Mouse (Mus musculus) forebrain, embryonic 10.5 days (tissue): ENCODE data around the gene Kcnip4. TPM values are rescaled to one million over a fixed set of nuclear protein-coding genes. Genes with fewer than 3 reads are reported as not detected.
A peak's percentile ranks its signal among the peaks of the same experiment; 100 is the strongest.

Experiments
- DNase-seq: peaks from one replicate; pipeline ENCODE4 v3.0.0-alpha.2; 2017; ENCODE audit warnings: low spot score; ENCODE audit errors: extremely low spot score
- H3K27ac ChIP-seq: fragments of 300-500 bp; sonication (generic); 2 replicates; pipeline ENCODE4 v1.5.1; 2016; ENCODE audit warnings: mild to moderate bottlenecking
- H3K27me3 ChIP-seq: fragments of 300-500 bp; sonication (generic); 2 replicates; pipeline ENCODE4 v1.6.1; 2016; ENCODE audit warnings: mild to moderate bottlenecking; ENCODE audit not compliant: poor library complexity, severe bottlenecking
- H3K36me3 ChIP-seq: fragments of 300-500 bp; sonication (generic); replicated peaks from 2 replicates; pipeline ENCODE4 v1.6.1; 2016; ENCODE audit warnings: mild to moderate bottlenecking, moderate library complexity
- H3K4me1 ChIP-seq: fragments of 300-500 bp; sonication (generic); 2 replicates; pipeline ENCODE4 v1.6.1; 2016
- H3K4me3 ChIP-seq: fragments of 300-500 bp; sonication (generic); 2 replicates; pipeline ENCODE4 v1.5.1; 2016; ENCODE audit warnings: mild to moderate bottlenecking, moderate library complexity
- H3K9me3 ChIP-seq: fragments of 300-500 bp; sonication (generic); 2 replicates; pipeline ENCODE4 v1.6.1; 2016; ENCODE audit warnings: mild to moderate bottlenecking, moderate library complexity
- WGBS: fragments of 180-500 bp; shearing (Covaris S2); methylation state at CpG from one replicate; pipeline ENCODE4 v1.1.7; 2016; 5-methylcytosine and 5-hydroxymethylcytosine counted together
- polyA plus RNA-seq: library from polyadenylated mRNA; unstranded; fragments of >200 nt; fragmentation: Nextera tagmentation; extraction: Ambion mirVana; gene quantifications from 2 replicates; pipeline ENCODE4 v1.2.1, GENCODE M21; 2016

Gene Kcnip4
- polyA plus RNA-seq, 1 experiment from 2014 or later: 1.0 TPM

DNA sequence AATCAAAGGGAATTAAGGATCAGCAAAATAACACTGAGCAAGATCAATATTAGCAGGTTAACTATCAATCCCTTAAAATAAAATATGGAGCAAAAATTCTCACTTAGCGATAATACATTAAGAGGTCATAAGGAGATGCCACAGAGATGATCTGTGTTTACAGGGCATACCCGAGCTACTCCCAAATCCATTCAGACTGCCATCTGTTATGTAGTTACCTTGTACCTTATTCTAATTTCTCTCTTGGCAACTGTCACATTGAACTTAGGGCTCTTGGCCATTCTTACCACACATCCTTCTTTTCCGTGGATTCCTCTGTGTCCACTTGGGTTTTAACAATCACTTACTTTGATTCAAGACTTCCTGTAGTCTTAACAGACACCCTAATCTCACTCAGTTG, 71.6 kb downstream of the Kcnip4 start:
- Histone ChIP-seq H3K4me3 (no peak overlapping the region), H3K27ac (no peak overlapping the region), H3K36me3 (no peaks in the 10 kb centered on the region), H3K9me3 (no peaks in the 10 kb centered on the region), H3K4me1 (no peaks in the 10 kb centered on the region), H3K27me3 (no peaks in the 10 kb centered on the region)
- no peak for DNase-seq
- WGBS: 92% methylated on average over 3 of the region's 3 CpGs

DNA sequence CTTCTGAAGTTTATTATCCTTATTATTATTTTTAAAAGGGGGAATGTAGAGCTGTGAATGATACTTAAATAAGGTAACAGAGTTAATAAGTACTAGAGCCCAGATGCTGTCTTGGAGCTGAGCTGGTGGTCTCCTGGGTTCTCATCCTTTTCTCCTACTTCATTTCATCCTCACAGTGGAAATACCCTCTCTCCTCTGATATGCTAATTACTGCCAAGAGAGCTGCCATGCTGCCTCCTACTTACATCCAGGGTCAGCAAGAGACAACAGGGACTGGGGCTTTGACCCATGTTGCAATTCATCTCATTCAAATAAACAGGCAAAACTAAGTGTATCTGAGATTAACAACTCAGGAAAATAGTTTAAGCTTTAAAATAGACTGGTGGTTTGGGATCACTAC, 73.4 kb downstream of the Kcnip4 start:
- Histone ChIP-seq H3K9me3 (no peaks in the 10 kb centered on the region), H3K27ac (no peak overlapping the region), H3K4me3 (no peak overlapping the region), H3K27me3 (no peaks in the 10 kb centered on the region), H3K4me1 (no peaks in the 10 kb centered on the region), H3K36me3 (no peaks in the 10 kb centered on the region)
- DNase-seq: no peak

DNA sequence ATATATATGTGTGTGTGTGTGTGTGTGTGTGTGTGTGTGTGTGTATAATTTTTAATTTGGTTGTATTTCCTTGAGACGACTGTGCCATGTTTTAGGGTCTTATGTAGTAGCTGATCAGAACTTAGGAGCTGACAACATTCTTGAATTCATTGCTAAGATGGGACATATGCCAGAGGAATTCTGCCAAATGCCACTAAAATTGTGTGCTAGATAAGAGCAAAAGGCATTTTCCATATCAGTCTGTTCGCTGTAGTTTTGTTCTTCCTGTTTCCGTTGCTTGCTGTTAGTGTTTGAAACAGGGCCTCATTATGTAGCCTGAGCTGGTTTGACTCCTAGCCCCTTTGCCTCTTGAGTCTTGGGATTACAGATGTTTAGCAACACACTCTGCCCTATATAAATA, 73.8 kb downstream of the Kcnip4 start:
- Histone ChIP-seq H3K36me3 (no peaks in the 10 kb centered on the region), H3K4me3 (no peak overlapping the region), H3K4me1 (no peaks in the 10 kb centered on the region), H3K27me3 (no peaks in the 10 kb centered on the region), H3K9me3 (no peaks in the 10 kb centered on the region), H3K27ac (no peak overlapping the region)
- WGBS: 91% methylated on average over 3 of the region's 3 CpGs
- no peak for DNase-seq

DNA sequence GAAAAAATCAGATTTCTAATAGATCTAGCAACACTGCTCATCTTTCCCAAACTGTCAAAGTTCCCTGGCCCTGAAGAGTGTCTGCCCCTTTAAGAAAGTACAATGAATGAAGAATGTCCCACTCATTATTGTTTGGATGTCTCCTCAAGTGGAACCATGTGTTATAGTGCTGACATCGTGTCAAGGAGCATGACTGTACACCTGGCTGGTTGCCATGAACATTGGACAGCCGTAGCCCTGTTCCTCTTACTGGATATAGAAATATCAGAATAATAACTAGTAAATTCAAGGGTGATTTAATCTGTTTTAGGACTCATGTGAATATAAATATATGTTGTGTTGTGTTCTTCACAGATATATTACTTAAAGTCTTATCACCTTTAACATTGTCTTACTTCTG, 87.5 kb downstream of the Kcnip4 start:
- no peaks in the 10 kb centered on the region for H3K4me1 ChIP-seq
- H3K27ac ChIP-seq: no peak overlapping the region
- 83% methylated on average over 2 of the region's 2 CpGs for WGBS
- no peaks in the 10 kb centered on the region for H3K9me3 ChIP-seq
- H3K27me3 ChIP-seq: no peaks in the 10 kb centered on the region
- no peak overlapping the region for H3K4me3 ChIP-seq
- no peaks in the 10 kb centered on the region for H3K36me3 ChIP-seq
- no peak for DNase-seq

DNA sequence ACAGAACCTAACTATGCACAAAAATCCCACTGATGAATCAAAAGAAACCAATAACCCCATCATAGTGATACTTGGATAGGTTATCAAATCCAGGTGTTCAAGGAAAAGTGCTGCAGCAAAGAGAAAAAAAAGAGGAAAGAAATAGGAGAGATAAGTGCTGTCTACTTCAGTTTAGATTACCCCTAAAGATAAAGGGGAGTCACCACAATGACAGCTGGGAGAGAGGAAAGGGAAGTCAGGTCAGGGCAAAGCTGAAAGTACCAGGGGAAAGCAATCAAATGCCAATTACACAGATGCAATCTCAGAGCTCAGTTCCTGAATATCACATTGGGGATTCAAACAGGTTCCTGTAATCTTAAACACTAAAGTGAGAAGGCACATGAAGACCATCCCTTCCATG, 97.0 kb downstream of the Kcnip4 start:
- DNase-seq: no peak
- Histone ChIP-seq H3K9me3 (no peaks in the 10 kb centered on the region), H3K4me3 (no peak overlapping the region), H3K36me3 (no peaks in the 10 kb centered on the region), H3K27ac (no peak overlapping the region), H3K27me3 (no peaks in the 10 kb centered on the region), H3K4me1 (no peaks in the 10 kb centered on the region)

DNA sequence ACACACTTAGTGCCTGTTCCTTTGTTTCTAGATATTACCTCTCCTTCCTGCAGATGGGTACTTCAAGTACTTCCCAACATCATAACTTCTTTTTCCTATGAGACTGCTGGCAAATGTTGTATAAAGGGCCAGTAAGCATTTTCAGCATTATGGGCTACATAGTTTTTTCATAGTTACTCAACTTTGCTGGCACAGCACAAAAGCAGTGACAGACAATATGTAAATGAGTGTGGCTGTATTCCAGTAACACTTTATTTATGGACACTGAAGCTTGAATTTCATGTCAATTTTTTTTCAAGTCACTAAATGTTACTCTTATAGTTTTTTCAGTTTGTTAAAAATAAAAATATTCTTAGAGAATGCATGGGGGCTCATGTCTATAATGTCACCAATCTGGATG, 105.0 kb downstream of the Kcnip4 start:
- DNase-seq: no peak
- Histone ChIP-seq H3K9me3 (no peaks in the 10 kb centered on the region), H3K27me3 (no peaks in the 10 kb centered on the region), H3K36me3 (no peaks in the 10 kb centered on the region), H3K4me3 (no peak overlapping the region), H3K27ac (no peak overlapping the region), H3K4me1 (no peaks in the 10 kb centered on the region)

DNA sequence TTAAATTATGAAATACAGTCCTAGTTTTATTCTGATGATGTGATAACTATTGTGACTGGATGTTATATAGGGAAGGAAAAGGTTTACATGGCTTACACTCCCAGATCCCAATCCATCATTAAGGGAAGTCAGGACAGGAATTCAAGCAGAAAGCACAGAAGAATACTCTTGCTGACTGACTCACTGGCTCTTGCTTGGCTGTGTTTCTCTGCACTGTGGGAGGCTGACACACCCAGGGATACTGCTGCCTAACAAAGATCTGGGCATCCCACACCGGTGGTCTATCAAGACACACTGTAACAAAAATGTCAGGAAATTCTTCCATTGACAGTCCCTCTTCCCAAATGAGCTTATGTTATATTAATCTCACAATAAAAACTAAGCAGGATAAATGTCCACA, 116.4 kb downstream of the Kcnip4 start:
- no peaks in the 10 kb centered on the region for H3K9me3 ChIP-seq
- no peaks in the 10 kb centered on the region for H3K36me3 ChIP-seq
- no peak overlapping the region for H3K27ac ChIP-seq
- no peak for DNase-seq
- H3K4me1 ChIP-seq: no peaks in the 10 kb centered on the region
- WGBS: 74% methylated on average over 1 of the region's 1 CpGs
- no peak overlapping the region for H3K4me3 ChIP-seq
- no peaks in the 10 kb centered on the region for H3K27me3 ChIP-seq

DNA sequence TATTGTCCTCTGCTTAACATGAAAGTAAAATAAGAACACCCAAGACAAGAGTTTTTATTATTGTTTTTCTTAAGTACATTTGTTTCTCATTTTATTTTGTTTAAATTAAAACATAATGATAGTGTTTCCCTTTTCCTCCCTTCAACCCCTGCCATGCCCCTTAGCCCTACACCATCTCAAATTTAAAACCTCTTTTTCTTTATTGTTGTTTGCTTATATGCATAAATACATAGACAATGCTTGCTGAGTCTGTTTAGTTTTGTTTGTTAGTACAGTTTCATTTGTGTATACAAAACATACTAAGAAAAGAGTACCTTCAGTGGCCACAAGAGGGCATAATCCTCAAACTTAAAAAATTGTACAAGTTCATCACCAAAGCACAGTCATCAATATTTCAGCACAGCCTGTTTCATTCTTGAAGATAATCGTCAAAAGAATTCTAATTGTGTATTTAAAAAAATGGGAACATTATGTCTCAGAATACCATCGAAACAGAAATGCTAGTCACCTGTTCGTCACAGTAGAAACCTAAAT, 154.1 kb downstream of the Kcnip4 start:
- no peak overlapping the region for H3K27ac ChIP-seq
- H3K27me3 ChIP-seq: no peaks in the 10 kb centered on the region
- H3K4me3 ChIP-seq: no peak overlapping the region
- DNase-seq: no peak
- no peaks in the 10 kb centered on the region for H3K36me3 ChIP-seq
- H3K9me3 ChIP-seq: no peaks in the 10 kb centered on the region
- H3K4me1 ChIP-seq: no peaks in the 10 kb centered on the region
- 60% methylated on average over 3 of the region's 3 CpGs for WGBS

DNA sequence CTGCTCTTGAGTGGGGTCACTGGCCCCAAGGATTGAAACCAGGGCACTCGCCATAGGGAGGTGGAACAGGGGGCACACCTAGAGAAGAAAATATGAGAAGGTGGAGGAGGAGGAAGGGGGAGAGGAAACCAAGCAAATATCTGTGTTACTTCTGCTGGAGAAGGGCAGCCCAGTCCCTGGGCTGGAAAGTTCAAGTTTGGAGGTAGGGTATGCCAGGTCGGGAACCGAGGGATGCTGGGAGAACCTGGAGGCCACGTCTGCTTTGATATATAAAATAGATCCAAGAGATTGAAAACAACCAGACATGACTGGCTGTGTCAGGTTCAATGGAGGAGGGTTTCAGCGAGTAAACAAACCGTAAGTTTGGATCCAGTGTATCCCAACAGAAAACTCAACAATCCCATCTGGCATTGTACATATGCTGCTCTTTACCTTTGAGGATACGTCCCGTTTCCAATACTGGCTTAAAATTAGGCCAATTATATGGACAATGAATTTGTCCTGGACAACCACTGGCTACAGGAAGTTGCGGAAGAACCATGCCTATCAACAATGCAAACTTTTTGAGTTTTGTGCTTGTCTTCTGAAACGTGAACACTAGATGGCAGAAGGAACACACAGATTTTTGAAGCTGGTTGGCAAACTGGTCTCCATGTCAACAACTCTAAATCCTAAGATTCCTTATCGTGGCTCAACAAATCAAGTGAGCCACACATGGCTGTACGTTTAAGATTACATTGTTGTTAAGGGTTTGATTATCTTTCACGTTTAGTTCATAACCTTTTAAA, 155.9 kb downstream of the Kcnip4 start:
- WGBS: 50% methylated on average over 13 of the region's 13 CpGs
- Histone ChIP-seq H3K36me3 (no peaks in the 10 kb centered on the region), H3K4me3 (no peak overlapping the region), H3K4me1 (no peaks in the 10 kb centered on the region), H3K27me3 (no peaks in the 10 kb centered on the region), H3K27ac (no peak overlapping the region), H3K9me3 (no peaks in the 10 kb centered on the region)
- DNase-seq: no peak

DNA sequence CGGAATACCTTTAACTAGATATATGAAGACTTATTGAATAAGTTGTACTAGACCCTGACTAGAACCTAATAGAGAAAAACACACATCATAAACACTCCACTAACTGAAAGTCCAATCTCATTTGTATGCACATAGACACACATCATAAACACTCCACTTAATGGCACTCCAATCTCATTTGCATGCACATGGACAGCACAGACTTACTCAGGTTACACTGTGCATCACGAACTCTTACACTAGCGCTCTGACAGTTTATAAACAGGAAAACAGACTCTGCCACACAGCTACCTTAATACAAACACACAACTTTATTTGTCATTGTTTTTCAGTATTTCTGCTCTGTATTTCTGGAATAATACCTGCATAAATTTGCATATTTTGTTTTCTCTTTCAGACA, 168.3 kb downstream of the Kcnip4 start:
- Histone ChIP-seq H3K9me3 (no peaks in the 10 kb centered on the region), H3K27me3 (no peaks in the 10 kb centered on the region), H3K36me3 (no peaks in the 10 kb centered on the region), H3K4me3 (no peak overlapping the region), H3K27ac (no peak overlapping the region), H3K4me1 (no peaks in the 10 kb centered on the region)
- DNase-seq: no peak
- WGBS: 86% methylated on average over 3 of the region's 3 CpGs

DNA sequence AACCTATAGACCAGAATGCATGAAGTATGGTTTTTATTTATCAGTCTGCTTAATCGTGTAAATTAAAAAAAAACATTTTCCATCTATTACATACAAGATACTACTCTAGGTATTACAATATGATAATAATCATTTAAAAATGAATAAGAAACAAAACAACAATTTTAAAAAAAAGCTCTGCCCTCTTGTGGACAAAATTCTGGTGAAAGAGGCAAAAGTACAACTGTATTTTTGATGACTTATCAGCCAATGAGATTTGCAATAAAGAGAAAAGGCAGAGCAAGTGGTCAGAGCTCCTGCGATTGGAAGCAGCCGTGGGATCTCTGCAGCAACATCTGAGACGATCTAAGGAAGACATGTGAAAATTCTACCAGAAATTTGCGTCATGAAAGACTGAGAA, 172.6 kb downstream of the Kcnip4 start:
- 77% methylated on average over 5 of the region's 5 CpGs for WGBS
- Histone ChIP-seq H3K9me3 (no peaks in the 10 kb centered on the region), H3K27ac (no peak overlapping the region), H3K4me3 (no peak overlapping the region), H3K4me1 (no peaks in the 10 kb centered on the region), H3K36me3 (no peaks in the 10 kb centered on the region), H3K27me3 (no peaks in the 10 kb centered on the region)
- no peak for DNase-seq

DNA sequence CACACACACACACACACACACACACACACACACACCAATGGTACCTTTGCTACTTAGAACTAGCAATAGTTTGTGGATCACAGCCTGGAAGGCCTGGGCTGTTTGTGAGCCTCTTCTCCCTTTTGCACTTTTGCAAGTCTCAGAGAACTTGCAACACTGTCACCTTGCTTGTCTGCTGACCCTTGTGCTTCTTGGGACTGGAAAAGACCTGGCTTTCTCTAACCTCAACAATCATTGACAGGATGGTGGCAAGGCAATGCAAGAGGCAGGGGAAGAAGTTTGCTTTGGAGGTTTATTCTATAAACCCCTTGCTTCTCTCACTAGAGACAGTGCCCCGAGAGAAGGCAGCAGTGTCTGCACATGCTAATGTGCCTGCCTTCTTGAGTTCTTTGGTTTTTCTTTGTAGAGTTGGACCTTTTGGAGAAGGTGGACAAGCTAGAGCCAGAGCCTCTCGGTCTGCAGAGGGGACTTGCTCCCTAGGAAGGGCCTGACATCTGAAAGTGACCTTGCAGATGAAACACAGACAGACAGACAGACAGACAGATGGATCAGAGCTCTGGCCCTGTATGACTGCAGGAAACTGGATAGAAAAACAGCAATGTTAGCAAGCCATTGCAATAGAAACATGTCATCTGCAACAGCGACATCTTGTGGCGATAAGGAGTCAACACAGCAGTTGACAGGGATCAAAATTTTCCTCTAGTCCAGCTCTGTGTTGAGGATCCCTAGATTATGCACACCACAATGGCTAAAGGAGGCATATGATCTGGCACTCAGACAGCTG, 174.4 kb downstream of the Kcnip4 start:
- H3K27ac ChIP-seq: no peak overlapping the region
- no peak overlapping the region for H3K4me3 ChIP-seq
- 36% methylated on average over 4 of the region's 4 CpGs for WGBS
- no peaks in the 10 kb centered on the region for H3K36me3 ChIP-seq
- peak; percentile 33 for DNase-seq
- no peaks in the 10 kb centered on the region for H3K9me3 ChIP-seq
- no peaks in the 10 kb centered on the region for H3K4me1 ChIP-seq
- no peaks in the 10 kb centered on the region for H3K27me3 ChIP-seq

DNA sequence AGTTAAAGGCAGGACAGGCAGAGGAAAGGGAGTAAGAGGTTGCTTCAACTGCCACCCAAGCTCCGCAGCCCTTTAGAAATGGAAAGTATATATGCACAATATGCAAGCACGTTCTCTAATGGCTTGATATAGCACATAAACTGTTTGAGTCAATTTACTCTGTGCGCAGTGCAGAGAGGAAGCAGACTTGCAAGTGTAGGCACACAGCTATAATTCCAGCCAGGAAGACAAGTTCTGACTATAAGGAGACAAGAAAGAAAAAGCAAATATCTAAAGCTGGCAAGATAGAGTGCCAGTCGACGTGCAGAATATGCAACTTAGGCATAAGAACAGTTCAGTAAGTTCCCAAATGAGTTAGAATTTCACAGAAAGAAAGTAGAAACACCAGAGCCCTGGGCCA, 175.2 kb downstream of the Kcnip4 start:
- Histone ChIP-seq H3K9me3 (no peaks in the 10 kb centered on the region), H3K27me3 (no peaks in the 10 kb centered on the region), H3K27ac (no peak overlapping the region), H3K4me1 (no peaks in the 10 kb centered on the region), H3K36me3 (no peaks in the 10 kb centered on the region), H3K4me3 (no peak overlapping the region)
- DNase-seq: no peak
- 93% methylated on average over 5 of the region's 5 CpGs for WGBS
